Mouse (Mus musculus) kidney, postnatal 25 days (tissue): ENCODE measurements around the gene Cited1.

Experiments used
- DNase-seq, 2 experiments: peaks; one replicate each; pipeline ENCODE4 v3.0.0; 2021; ENCODE audit warnings: mixed read lengths in 2 of 2

Gene Cited1

GRCm38 (mm10) chrX:102251937-102252860, at the start of gene Cited1:
Gene Cited1, minus strand, starts transcription at chrX:102252181.
- DNase-seq = peak; percentile 40 to 70

GRCm38 (mm10) chrX:102284889-102285288, 32.9 kb upstream of the Cited1 start:
- DNase-seq = no peak

GRCm38 (mm10) chrX:102262620-102263345, 10.8 kb upstream of the Cited1 start:
- DNase-seq = no peak

DNA sequence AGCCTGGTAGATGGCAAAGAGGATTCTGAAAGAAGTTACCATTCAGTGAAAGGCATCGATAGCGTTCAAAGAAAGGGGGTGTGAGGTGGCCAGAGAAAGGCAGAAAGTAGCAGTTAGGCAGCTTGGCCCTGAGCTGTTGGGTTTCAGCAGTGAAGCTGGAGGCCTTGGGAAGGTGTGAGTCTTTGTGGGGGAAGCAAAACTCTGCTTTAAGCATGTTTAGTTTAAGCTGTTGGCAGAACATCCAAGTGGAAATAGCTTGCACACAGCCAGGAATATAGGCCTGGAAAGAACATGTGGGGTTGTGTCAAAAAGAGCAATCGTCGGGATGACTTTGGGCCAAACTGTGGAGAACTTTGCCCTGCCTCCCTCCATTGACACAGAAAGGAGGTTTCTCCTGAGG, 7.8 kb upstream of the Cited1 start:
- no peak for DNase-seq

DNA sequence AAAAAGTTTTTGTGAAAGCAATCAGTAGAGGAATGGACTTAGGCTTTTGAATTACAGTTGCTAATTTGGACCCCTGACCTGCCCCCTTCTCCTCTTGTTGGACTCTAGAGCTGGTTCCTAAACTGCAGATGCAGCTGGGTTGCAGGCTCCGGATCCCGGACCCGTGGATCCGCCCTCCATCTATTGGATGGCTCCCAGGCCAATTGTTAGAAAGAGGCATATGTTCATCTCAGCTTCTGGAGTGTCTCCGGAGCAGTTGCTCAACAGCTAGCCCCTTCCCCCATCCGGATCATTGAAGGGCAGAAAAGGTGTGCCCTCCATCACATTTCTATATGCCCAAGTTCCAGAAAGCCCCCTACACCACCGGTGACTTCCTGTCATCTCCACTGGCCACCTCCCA, 1.9 kb upstream of the Cited1 start:
- peak in 1 of 2 experiments; percentile 4 for DNase-seq

GRCm38 (mm10) chrX:102251221-102251936, 602 bp downstream of the Cited1 start:
- peak in 1 of 2 experiments; percentile 1 for DNase-seq

GRCm38 (mm10) chrX:102250891-102251170, 1.1 kb downstream of the Cited1 start:
- DNase-seq = no peak

DNA sequence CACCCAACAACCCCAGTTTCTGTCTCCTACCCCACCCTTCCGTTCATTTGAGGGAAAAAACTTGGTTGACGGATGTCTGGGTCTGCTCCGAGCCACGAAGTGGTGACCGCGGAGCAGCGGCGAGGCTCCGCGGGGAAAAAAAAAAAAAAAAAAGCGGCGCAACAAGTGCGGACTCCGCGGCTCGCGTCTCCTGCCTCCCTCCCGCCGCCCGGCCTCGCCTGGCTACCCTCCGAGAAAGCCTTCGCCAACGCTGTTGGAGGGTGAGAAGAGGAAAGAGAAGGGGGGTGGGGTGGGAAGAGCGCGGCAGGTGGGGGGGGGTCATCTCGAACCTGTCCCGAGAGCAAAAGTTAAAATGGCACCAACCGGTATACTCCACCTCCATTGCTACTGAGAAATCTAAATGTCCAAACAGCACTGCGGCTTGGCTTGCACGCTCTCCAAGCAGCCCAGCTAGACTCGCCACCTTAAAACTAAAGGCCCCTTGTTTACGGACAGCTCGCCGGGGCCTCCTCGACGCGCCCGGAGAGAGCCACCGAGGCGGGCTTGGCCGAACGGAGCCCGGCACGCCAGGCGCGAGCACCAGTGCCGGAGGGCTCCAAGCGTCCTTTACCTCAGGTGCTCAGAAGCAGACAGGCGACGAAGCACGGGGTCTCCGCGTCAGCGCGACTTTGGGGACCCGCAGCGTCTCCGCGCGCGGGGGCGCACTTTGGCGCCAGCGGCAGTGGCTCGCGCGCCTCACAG, 1.7 kb downstream of the Cited1 start:
- DNase-seq = no peak

DNA sequence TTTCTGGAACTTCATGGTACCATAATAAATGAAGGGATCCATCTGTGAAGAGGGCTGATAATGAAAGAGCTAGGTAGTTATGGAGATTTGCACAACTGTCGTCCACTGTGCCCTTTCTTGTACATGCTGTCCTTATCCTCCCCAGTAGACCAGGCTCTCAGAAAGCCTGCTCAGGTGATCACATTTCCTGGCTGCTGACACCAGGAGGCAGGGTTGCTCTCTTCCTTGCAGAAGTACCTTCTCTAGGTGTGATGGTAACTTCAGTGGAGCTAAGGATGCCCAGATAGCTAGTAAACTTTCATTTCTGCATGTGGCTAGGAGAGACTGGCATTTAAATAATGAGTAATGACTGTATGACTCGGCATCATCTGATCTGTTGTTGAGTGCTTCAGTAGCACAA, 7.6 kb downstream of the Cited1 start:
- DNase-seq = peak in 1 of 2 experiments; percentile 1

DNA sequence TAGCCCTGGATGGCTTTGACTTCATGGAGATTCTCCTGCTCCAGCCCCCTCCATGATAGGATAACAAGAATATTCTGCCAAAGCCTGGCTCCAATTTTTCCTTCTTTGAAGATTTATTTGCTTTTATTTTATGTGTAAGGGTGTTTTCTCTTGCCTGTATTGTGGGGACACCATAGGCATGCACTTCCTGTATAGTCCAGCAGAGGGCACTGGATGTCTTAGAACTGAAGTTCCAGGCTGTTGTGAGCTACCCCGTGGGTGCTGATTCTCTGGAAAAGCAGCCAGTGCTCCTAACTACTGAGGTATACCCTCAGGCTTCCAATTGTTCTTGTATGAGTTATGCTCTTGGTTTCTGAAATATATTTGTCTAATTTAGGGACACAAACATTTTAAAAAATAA, 32.9 kb downstream of the Cited1 start:
- DNase-seq = peak; percentile 37 to 59

- peak in 1 of 2 experiments; percentile 43 for DNase-seq
Observed at GRCm38 (mm10) chrX:102215356-102215755, 36.6 kb downstream of the Cited1 start.
